Mouse (Mus musculus) bone marrow, adult 2 months (tissue): ENCODE results near the gene Gigyf2.

ENCODE experiments used
- CTCF ChIP-seq: fragments of 200-500 bp; IDR thresholded peaks from 2 replicates; pipeline ENCODE4 v1.5.1; 2011; ENCODE audit warnings: low read length, control low read depth; ENCODE audit not compliant: control insufficient read depth, insufficient read depth
- POLR2A ChIP-seq: fragments of 200-500 bp; IDR thresholded peaks from 2 replicates; pipeline ENCODE4 v1.6.1; 2011; ENCODE audit warnings: low read depth, mild to moderate bottlenecking, control low read depth, low read length, borderline replicate concordance; ENCODE audit not compliant: control insufficient read depth

- TF ChIP-seq POLR2A (no peak), CTCF (no peak)
Measured at GRCm38 (mm10) chr1:87471914-87472313, 145.1 kb downstream of the Gigyf2 start.
